Mouse (Mus musculus): ENCODE data around the gene Plcb4.

Gene Plcb4

GRCm38 (mm10) chr2:136002118-136002517 is 343.3 kb downstream of the Plcb4 start:
- in situ Hi-C loops (cut with MboI, MseI), result no loop called here

- in situ Hi-C loops (cut with MboI, MseI), result no loop called here
Measured at GRCm38 (mm10) chr2:136003836-136004235, 345.0 kb downstream of the Plcb4 start.

- in situ Hi-C loops (cut with MboI, MseI), result no loop called here
Measured at GRCm38 (mm10) chr2:136006280-136006679, 347.5 kb downstream of the Plcb4 start.

- in situ Hi-C loops (cut with MboI, MseI), result loop anchor here (10.0 kb wide), 1 partner anchor 462 kb away; no protein-coding TSS in a partner anchor
Measured at GRCm38 (mm10) chr2:136012759-136013158, 353.9 kb downstream of the Plcb4 start.

- in situ Hi-C loops (cut with MboI, MseI), result no loop called here
Measured at GRCm38 (mm10) chr2:136048464-136048863, 389.7 kb downstream of the Plcb4 start.

GRCm38 (mm10) chr2:136050793-136051615 is 392.2 kb downstream of the Plcb4 start:
- in situ Hi-C loops (cut with MboI, MseI), result no loop called here

GRCm38 (mm10) chr2:136051688-136052289 is 393.0 kb downstream of the Plcb4 start, which contains the start of gene Lamp5:
Gene Lamp5, plus strand, starts transcription at chr2:136052239.
- in situ Hi-C loops (cut with MboI, MseI), result no loop called here

GRCm38 (mm10) chr2:136057861-136058331 is 399.1 kb downstream of the Plcb4 start:
- in situ Hi-C loops (cut with MboI, MseI), result no loop called here

- in situ Hi-C loops (cut with MboI, MseI), result no loop called here
Measured at GRCm38 (mm10) chr2:136058398-136058797, 399.6 kb downstream of the Plcb4 start.

- in situ Hi-C loops (cut with MboI, MseI), result no loop called here
Measured at GRCm38 (mm10) chr2:136059029-136059669, 400.3 kb downstream of the Plcb4 start.
